Mouse (Mus musculus): ENCODE measurements around the gene Rec8. TPM values are rescaled to one million over a fixed set of nuclear protein-coding genes. Genes with fewer than 3 reads are reported as not detected.

Rec8 gene
- total RNA-seq, 2 experiments from 2014 or later = 3.5 to 7.4 TPM

DNA sequence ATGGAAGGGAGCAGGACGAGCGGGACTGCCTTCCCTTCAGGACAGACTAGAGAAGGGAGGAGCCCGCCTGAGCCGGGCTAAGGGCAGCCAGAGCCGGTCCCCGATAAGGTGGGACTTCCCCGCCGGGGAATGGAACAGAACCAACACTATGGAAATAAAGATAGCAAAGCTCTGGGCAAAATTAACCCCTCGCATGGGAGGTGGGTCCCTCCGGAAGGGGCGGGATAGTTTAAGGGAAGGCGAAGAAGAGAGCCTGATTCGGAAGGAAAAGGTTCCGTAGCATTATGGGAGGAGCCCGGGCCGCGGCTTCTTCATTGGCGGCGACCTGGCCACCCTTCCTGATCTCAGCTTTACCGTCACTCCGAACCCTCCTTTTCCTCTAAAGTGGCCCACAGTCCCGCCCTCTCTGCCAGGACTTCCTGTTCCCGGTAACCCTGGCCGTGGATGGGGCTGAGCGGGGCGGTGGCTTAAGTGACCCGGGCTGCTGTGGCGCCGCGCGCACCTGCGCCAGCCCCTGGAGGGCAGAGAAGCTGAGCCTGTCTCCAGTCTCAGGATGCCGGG, 26.4 kb upstream of the Rec8 start, which contains the start of gene Rnf31:
Rnf31 (plus strand) TSS at position 378 of the 561 bp plus-strand sequence.
- DNase-seq (ENCODE audit: low spot score in 2 of 2) = peak; percentile 85

DNA sequence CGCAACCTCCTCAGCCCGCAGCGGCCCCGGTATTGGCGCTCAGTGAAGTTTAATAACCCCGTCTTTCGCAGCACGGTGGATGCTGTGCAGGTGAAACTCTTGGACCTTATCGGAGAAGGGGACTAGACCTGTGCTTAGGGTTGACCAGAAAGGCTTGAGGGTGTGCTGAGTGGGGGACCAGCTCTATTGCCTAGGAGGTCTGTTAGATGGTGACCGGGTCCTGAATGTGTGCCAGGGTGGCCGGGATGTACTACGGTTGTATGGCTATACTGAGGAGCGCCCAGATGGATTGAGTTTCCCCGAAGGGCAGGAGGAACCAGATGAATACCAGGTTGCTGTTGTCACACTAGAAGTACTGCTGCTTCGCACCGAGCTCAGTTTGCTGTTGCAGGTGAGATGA, 25.6 kb upstream of the Rec8 start:
- DNase-seq (ENCODE audit: low spot score in 2 of 2) = no peak

DNA sequence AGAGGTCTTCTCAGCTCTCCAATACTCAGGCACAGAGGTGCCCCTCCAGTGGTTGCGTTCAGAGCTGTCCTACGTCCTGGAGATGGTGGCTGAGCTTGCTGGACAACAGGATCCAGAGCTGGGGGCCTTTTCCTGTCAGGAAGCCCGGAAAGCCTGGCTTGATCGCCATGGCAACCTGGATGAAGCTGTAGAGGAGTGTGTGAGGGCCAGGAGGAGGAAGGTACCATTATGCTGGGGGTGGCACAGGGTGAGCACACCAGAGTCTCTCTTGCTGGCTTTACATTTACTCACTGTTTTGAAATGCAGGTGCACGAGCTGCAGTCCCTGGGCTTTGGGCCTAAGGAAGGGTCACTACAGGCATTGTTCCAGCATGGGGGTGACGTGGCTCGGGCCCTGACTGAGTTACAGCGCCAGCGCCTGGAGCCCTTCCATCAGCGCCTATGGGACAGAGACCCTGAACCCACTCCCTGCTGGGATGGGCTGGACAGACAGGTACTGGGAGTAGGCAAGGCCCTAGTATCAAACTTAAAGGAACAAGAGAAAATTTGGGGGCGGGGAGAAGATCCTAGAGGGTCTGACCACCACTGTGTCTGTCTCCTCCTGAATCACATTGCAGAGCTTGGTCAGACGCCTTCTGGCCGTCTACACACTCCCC, 21.7 kb upstream of the Rec8 start:
- DNase-seq (ENCODE audit: low spot score in 2 of 2) = no peak

DNA sequence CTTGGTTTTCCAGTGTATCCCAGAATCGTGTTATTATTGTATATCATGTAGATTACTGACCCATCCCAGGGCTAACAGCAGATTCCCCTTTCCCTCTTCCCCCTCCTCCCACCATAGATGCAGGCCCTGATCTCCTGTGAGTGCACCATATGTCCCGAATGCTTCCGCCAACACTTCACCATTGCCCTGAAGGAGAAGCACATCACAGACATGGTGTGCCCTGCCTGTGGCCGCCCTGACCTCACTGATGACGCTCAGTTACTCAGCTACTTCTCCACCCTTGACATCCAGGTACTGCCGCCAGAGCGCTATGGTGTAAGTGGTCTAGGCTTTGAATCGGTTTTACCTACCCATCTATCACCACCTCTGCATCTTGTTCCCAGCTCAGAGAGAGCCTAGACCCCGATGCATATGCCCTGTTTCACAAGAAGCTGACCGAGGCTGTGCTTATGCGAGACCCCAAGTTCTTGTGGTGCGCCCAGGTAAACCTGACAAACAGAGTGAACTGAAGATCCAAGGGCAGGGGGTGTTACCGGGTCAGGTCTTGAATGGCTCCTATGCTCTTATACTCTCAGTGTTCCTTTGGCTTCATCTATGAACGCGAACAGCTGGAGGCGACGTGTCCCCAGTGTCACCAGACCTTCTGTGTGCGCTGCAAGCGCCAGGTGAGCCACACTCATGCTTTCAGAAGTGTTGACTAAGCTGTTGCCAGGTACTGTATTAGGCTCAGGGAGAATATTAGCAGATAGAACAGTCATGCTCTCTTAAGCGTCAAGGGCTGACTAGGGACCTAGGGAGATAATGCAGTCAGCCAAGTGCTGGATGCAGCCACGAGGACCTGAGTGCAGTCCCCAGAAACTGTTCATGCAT, 19.1 kb upstream of the Rec8 start:
- DNase-seq (ENCODE audit: low spot score in 2 of 2) = no peak

DNA sequence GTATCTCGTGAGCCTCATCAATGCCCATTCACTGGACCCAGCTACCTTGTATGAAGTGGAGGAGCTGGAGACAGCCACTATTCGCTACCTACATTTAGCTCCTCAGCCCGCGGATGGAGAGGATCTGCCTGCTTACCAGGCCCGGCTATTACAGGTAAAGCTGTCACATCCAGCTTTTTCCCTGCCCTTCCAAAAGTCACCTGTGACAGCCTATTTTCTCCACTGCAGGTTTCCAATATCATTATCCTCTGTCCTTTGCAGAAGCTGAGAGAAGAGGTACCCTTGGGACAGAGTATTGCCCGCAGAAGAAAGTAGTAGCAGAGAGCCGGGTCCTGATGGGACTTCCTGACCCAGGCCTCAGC, 14.6 kb upstream of the Rec8 start, which contains the start of gene Irf9:
Irf9 (plus strand) TSS at position 301 of the 362 bp plus-strand sequence.
- DNase-seq (ENCODE audit: low spot score in 2 of 2) = no peak

DNA sequence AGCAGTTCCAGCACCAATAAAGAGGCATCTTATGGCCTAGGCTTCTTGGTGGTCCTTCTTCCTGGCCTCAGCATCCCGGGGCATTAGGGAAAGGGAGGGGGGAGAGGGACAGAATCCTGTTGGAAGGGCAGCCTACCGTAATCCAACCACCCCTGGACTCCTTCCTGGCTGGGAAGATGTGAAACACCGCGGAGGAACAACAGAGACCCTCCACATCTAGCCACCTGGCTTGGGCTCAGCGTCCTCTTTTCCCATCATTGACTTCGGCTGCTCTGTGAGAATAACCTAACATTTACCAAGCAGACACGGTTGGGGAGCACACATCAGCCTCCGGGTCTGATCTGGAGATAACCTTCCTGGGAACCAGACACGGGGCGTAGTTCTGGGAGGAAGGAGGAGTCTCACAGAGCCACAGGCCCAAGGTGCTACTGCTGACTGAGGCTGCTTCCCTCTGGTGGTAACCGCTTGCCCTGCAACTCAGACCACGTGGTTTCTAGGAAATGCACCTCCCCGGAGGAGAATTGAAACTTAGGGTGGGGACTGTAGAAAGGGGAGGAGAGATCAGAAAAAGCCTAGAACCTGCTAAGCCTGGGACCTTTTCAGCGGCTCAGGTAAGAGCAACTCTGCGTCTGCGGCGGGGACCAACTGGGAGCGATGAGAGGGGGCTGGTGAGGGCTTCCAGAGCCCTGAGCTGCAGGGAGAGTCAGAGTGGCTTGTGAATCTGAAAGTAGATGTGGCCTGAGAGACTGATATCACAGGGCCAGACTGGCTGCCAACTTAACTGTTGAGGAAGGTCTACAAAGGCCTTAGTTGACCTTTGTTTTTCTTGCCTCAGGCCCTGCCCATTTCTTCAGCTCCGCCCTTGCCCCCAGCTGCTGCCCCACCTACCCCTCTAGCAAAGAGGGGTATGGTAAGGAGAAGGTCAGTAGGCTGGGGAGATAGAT, 13.9 kb upstream of the Rec8 start:
- peak; percentile 86 for DNase-seq (ENCODE audit: low spot score in 2 of 2)

DNA sequence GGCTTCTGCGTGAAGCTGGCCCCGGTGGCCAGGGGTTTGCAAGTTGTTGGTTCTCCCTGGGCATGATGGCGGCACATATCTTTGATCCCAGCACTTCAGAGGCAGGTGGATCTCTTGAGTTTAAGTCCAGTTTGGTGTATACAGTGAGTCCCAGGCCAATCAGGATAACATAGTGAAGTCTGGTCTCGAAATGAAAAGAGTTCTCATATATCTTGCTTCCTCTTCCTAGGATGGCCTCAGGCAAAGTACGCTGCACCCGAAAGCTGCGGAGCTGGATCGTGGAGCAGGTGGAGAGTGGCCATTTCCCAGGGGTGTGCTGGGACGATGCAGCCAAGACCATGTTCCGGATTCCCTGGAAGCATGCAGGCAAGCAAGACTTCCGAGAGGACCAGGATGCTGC, 13.0 kb upstream of the Rec8 start:
- DNase-seq (ENCODE audit: low spot score in 2 of 2) = no peak

DNA sequence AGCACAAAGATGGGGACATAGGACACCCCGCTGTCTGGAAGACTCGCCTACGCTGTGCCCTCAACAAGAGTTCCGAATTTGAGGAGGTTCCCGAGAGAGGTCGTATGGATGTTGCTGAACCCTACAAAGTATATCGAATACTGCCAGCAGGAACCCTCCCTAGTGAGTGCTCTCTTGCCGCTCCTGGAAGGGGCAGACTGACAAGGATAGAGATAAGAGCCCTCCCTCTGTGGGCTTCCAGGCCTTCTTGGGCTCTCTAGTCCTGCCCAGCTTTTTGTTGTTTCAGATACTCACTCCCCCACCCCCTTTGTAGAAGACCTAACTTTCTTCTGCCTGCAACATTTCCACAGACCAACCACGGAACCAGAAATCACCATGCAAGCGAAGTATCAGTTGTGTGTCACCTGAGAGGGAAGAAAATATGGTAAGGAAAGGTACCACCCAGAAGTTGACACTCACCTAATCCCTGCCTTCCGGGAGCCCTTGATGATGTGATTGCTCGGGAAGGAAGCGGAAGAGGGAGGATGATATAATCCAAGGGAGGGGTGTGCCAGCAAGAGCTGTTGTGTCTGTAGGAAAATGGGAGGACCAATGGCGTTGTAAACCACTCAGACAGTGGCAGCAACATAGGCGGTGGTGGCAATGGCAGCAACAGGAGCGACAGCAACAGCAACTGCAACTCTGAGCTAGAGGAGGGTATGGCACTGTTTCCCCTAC, 11.9 kb upstream of the Rec8 start:
- no peak for DNase-seq (ENCODE audit: low spot score in 2 of 2)

DNA sequence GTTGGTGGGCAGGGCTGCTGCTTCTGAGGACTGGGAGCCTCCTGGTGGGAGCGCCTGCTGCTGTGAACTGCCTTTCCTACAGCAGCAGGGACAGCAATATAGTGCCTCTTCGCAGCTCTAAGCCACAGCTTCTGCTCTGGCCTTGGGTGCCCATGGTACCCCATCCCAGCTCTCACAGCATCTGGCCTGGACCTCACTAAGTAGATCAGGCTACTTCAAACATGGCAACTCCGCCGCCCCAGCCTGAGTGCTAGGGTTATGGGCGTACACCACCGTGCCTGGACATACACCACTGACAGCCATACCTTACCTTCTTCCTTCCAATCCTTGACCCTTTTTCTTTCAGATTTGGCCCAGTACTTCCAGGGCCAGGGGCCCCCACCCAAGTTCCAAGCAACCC, 9.5 kb upstream of the Rec8 start:
- no peak for DNase-seq (ENCODE audit: low spot score in 2 of 2)

DNA sequence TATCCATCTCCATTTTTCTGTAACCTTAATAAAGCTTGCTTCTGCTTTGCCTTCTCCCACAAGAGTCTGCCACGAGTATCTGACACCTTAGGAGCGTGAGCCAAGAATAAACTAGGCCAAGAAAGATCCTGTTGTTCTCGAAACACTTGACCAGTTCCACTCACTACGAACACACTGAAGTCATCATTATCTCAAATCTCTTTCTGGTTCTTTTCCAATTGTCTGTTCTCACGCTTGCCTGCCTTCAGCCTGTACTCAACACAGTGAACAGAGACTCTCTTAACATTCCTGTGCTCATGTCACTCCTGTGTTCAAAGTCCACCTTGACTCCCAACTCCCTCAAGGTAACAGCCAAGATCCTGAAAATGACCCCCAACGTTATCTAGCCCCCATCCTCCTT, 4.5 kb upstream of the Rec8 start:
- DNase-seq (ENCODE audit: low spot score in 2 of 2) = no peak

DNA sequence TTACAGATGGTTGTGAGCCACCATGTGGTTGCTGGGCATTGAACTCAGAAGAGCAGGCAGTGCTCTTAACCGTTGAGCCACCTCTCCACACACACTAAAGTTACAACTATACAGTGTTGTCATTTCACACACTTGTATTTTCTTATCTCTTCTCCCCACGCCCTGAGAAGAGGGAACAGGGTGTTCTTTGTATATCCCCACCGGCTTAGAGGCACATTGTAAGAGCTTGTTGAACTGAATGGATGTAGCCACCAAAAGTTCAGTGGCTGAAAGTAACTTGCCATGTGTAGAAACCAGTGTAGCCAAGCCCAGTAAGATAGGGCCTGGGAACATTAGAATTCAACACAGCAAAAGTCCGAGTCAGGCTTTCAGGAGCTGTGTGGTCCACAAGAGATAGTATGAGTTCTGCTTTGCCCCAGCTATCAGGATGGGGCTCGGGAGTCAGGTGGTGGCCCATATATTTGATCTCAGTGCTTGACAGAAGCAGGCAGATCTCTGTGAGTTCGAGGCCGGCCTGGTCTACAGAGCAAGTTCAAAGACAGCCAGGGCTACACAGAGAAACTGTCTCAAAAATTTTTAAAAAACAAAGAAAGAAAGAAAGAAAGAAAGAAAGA, 3.2 kb upstream of the Rec8 start:
- no peak for DNase-seq (ENCODE audit: low spot score in 2 of 2)

DNA sequence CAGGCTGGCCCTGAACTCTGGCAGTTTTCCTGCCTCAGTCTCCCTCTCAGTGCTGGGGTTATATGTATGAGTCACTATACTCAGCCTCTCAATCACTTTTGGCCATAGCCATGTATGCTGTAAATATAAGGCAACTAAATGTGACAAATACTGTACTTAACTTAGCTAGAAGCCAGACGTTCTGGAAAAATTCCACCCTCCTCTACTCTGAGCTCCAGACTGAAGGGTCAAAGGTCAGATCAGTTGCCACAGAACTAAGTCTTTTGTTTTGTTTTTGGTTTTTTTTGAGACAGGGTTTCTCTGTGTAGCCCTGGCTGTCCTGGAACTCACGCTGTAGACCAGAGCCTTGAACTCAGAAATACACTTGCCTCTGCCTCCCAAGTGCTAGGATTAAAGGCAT, 2.0 kb upstream of the Rec8 start:
- DNase-seq (ENCODE audit: low spot score in 2 of 2) = no peak

DNA sequence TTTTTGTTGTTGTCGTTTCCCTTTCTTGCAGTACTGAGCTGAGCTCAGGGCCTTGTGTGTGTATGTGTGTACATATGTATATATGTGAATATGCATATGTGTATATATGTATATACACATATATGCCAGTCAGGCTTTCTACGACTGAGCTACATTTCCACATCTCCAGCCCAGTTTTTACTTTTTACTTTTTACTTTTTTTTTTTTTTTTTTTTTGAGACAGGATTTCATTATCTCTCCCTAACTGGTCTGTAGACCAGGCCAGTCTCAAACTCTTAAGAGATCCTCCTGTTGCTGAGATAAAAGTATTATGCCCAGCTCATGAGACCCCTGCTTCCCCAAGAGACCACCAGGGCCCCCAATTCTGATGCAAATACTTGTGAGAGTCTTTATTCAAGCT, 993 bp upstream of the Rec8 start:
- DNase-seq (ENCODE audit: low spot score in 2 of 2) = no peak

DNA sequence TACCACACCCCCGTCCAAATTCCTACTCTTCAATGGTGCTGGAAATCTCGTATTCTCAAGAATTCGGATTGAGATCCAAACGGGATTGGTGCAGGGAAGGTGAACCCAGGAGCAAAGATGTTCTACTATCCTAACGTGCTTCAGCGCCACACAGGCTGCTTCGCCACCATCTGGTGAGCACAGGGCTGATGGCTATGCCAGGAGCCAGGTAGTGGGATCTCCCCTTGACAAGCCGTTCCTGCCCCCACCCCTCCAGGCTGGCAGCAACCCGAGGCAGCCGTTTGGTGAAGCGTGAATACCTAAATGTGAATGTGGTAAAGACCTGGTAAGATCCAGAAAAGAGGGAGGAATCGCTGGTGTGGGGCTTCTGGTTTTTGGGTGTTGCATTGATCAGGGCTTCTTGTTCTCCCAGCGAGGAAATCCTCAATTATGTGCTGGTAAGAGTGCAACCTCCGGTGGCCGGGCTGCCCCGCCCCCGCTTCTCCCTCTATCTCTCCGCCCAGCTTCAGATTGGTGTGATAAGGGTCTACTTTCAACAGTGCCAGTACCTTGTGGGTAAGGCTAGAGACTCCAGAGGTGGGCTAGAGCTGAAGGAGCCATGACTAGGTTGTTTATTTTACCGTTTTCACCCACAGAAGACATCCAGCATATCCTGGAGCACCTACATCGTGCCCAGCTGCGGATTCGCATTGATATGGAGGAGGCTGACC, 804 bp downstream of the Rec8 start:
- no peak for DNase-seq (ENCODE audit: low spot score in 2 of 2)

DNA sequence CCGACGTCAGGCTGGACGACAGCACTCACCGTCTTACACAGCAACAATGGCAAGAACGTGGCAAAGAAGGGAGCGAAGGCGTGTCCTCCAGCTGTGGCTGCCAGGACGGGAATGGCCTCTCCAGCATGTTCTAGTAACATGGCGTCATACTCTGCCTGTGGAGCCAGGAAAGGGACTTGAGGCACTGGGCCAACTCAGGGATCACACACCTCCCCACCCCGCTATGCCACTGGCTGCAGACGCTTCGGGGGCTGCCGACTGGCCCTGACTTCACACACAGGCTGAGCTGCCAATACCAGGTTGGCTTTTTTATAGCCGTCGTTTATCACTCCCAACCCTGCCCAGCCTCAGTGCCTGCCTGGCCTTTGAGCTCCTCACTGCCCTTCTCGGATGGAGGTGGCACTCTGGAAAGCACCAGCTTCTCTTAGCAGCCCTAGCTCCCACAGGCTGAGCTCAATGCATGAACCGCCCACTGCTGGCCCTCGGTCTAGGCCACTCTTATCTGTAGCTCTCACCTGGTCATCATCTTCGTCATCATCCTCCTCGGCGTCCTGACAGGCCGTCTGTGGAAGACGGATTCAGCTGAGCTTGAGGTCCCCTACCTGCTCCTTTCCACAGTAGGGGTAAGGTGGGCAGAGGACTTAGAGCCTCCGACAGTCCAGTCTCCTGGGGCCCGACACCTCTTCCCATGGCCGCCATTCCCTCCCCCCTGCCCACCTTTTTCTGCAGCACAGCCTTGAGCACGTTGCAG, 10.4 kb downstream of the Rec8 start:
- no peak for DNase-seq (ENCODE audit: low spot score in 2 of 2)

DNA sequence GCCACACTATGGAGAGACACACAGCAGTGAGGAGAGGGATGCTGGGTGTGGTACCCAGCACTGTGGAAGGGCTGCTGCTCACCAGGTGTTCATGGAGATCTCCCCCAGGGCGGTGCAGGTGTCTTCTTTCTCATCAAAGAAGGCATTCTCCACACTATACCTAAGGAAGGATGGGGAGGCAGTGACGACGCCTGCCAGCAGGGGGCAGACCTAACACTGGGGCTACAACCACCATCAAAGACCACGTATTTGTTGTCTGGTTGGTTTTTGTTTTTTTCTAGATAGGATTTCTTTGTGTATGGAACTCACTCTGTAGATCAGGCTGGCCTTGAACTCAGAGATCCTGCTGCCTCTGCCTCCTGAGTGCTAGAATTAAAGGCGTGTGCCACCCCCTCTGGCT, 11.5 kb downstream of the Rec8 start:
- DNase-seq (ENCODE audit: low spot score in 2 of 2) = peak; percentile 52 to 73

DNA sequence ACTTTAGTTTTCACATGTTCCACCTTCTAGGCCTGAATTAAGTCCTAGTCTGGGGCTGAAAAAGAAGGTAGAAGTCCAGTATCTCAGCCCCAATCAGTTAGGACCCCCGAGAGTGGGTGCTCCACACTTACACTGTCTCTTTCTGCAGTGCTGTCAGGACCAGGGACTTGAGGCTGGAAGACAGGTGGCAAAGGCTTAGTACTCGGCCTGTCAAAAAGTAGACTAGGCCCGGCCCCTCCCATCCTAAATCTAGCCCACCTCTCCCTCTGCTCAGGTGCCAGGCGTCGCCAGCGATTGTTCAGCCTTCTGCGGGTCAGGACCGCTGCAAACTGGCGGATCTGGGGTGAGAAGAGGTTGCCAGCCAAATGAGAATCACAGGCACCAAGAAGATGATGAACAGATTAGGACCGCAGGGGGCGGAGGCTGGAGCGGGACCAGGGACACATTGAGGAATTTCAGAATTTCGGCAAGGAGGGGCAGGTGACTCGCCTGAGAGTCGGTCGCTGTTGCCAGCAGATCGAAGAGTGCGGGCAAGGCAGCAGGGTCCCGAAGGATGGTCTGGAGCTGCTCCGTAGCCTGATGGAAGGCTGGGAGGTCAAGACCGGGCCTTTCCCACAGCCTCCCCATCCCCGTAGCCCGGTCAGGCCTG, 17.2 kb downstream of the Rec8 start:
- no peak for DNase-seq (ENCODE audit: low spot score in 2 of 2)

DNA sequence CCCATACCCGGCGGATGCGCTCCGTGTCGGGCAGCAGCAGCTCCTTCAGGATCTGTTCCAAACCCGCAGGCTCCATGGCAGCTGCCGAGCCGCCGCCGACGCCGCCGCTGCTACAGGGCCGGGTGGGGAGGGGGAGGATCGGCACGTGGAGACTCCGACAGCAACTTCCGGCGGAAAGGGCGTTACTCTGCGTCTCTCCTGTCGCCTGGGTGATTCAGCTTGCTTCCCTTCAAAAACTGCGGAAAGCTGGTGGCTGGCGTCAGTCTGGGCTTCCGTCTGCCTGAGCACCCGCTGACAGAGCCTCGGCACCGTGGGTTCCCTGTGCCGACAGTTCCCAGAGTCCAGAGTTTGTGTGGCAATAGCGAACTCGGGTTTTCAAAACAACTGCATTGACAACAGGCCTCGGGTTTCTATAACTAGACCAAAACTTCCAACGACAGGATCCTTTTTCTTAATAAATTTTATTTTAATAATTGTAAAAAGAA, 17.7 kb downstream of the Rec8 start, which contains the start of gene Ipo4:
Ipo4 (minus strand) TSS at position 435 of the 485 bp plus-strand sequence.
- peak; percentile 81 to 83 for DNase-seq (ENCODE audit: low spot score in 2 of 2)

Measured in adrenal gland, adult 18-20 months (tissue).